In the genomic region with DNA sequence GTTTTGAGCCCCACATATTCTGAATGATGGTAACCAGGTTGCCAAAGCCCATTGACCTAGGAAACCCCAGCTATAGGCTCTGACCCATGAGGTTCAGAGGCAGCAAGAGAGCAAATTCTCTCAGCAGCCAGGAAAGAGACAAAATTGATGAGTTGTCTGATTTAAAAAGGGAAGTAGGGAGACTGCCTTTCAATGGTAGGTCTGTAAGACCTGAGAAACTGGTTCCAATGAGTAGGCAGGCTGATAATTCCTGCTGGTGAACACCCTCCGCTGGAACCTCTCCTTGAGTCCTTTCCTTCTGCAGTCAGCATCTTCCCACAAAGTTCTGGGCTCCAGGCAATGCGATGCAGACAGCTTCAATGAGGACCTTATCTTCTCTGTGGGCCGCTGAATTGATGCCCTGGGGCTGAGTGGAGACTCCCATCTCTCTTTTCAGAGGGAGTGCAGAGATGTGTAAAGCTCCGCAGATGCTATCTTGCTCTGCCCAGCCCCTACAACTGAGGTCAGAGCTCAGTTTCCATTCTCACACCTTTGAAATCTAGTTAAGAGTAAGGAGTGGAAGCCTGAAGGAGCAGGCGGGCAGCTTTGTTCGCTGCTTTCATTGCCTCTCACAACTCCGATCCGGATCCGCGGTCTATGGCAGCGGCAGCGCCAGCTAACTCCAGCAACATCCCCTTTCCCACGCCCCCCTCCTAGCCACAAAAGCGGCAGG, we compare ENCODE assay signal across 8 mouse cellular contexts.
DNase-seq lines count a peak whose midpoint lies in the region; ATAC-seq and TF ChIP-seq lines count a peak whose summit lies in the region.

No protein-coding gene starts in this region.

- peaks cover 55% of the 10 kb centered on the region for H3K36me3 ChIP-seq in megakaryocyte, embryonic 14.5 days (replicated peaks; ENCODE audit: low read length)
- no peaks in the 10 kb centered on the region for H3K36me3 ChIP-seq in intestine, postnatal 0 days (ENCODE audit: control insufficient read depth, insufficient read depth)
- H3K36me3 ChIP-seq in small intestine, adult 2 months (ENCODE audit: control insufficient read depth, insufficient read depth, low read length) = 0 out of 2 replicates have a peak, but pooled peaks cover 2% of the 10 kb centered on the region

- ATAC-seq in megakaryocyte, adult 5-6 weeks (ENCODE audit: poor library complexity, severe bottlenecking) = no peak
- no peak for ATAC-seq in intestine, postnatal 0 days

- 0 out of 2 replicates have a peak, but pooled peaks cover 2% of the 10 kb centered on the region for H3K27me3 ChIP-seq in cerebellum, adult 2 months (ENCODE audit: control insufficient read depth, insufficient read depth, low read length)
- no peaks in the 10 kb centered on the region for H3K27me3 ChIP-seq in megakaryocyte, embryonic 14.5 days (replicated peaks)
- H3K27me3 ChIP-seq in intestine, postnatal 0 days (replicated peaks; ENCODE audit: control insufficient read depth, insufficient read depth, low read length) = no peaks in the 10 kb centered on the region
- H3K27me3 ChIP-seq in small intestine, adult 2 months (ENCODE audit: control insufficient read depth, insufficient read depth, low read length) = no peaks in the 10 kb centered on the region

- TF ChIP-seq CTCF in cerebellum, adult 2 months (IDR thresholded peaks at IDR 0.05; ENCODE audit: borderline replicate concordance, insufficient read depth, low read depth, low read length) = no peak
- no peak for TF ChIP-seq CTCF in intestine, postnatal 0 days (IDR thresholded peaks at IDR 0.05; ENCODE audit: low read depth)
- no peak for TF ChIP-seq CTCF in small intestine, adult 2 months (IDR thresholded peaks at IDR 0.05; ENCODE audit: extremely low read depth, insufficient read length, insufficient replicate concordance, low read depth, low read length)

- no peak overlapping the region for H3K27ac ChIP-seq in cerebellum, adult 2 months (ENCODE audit: insufficient read depth, low read length)
- no peak overlapping the region for H3K27ac ChIP-seq in intestine, postnatal 0 days (ENCODE audit: low read depth, low read length)
- peak overlapping the region; percentile 54 for H3K27ac ChIP-seq in small intestine, adult 2 months (ENCODE audit: insufficient read depth, low read depth, low read length)

- no peak for DNase-seq in cerebellum, adult 2 months
- no peak for DNase-seq in cerebellum, postnatal 25 days
- no peak for DNase-seq in frontal cortex, postnatal 36 days (ENCODE audit: low spot score in 2 of 2)
- no peak for DNase-seq in left cerebral cortex, adult 8-10 months (ENCODE audit: low spot score in 2 of 2)

- WGBS in cerebellum, adult 2 months = 16% methylated on average over 14 of the region's 14 CpGs
- 11% methylated on average over 14 of the region's 14 CpGs for WGBS in intestine, postnatal 0 days
- WGBS in small intestine, adult 2 months = 13% methylated on average over 14 of the region's 14 CpGs

- H3K4me3 ChIP-seq in cerebellum, adult 2 months (replicated peaks; ENCODE audit: insufficient read depth, low read depth, low read length) = peak overlapping the region; percentile 59
- peak overlapping the region; percentile 94 for H3K4me3 ChIP-seq in megakaryocyte, embryonic 14.5 days (replicated peaks)
- H3K4me3 ChIP-seq in intestine, postnatal 0 days (ENCODE audit: low read depth, low read length) = peak overlapping the region; percentile 56
- peak overlapping the region; percentile 85 for H3K4me3 ChIP-seq in small intestine, adult 2 months (ENCODE audit: low read depth, low read length)

- H3K4me1 ChIP-seq in cerebellum, adult 2 months (ENCODE audit: control insufficient read depth, insufficient read depth, low read length) = peaks cover 12% of the 10 kb centered on the region; the same call in 1 of the 2 replicates
- peaks cover 71% of the 10 kb centered on the region for H3K4me1 ChIP-seq in megakaryocyte, embryonic 14.5 days
- peaks cover 3% of the 10 kb centered on the region; the same call in 1 of the 2 replicates for H3K4me1 ChIP-seq in intestine, postnatal 0 days (replicated peaks; ENCODE audit: control insufficient read depth, insufficient read depth, low read length)
- H3K4me1 ChIP-seq in small intestine, adult 2 months (ENCODE audit: control insufficient read depth, insufficient read depth, insufficient read length, low read length) = peaks cover 7% of the 10 kb centered on the region; the same call in 1 of the 2 replicates

- peak overlapping the region; percentile 5; the same call in 1 of the 2 replicates for H3K9ac ChIP-seq in intestine, postnatal 0 days (ENCODE audit: low read depth, low read length)

- peak overlapping the region; percentile 90 for H3K4me2 ChIP-seq in intestine, postnatal 0 days (replicated peaks; ENCODE audit: low read depth)

- H3K9me3 ChIP-seq in megakaryocyte, embryonic 14.5 days = no peaks in the 10 kb centered on the region
- H3K9me3 ChIP-seq in intestine, postnatal 0 days (ENCODE audit: control insufficient read depth) = no peaks in the 10 kb centered on the region

- no peak for TF ChIP-seq POLR2A in cerebellum, adult 2 months (IDR thresholded peaks at IDR 0.05; ENCODE audit: borderline replicate concordance, insufficient read depth, low read length)
- no peak for TF ChIP-seq POLR2A in small intestine, adult 2 months (IDR thresholded peaks at IDR 0.05; ENCODE audit: low read depth, low read length)
